8 mouse cellular contexts compared by ENCODE assay signal in genomic region chr19:8252705-8253037, GRCm38 (mm10). TPM values are rescaled to one million over a fixed set of nuclear protein-coding genes. Genes with fewer than 3 reads are reported as not detected.
DNase-seq lines count a peak whose midpoint lies in the region; ATAC-seq and TF ChIP-seq lines count a peak whose summit lies in the region.

No protein-coding gene starts in this region.

- H3K27ac ChIP-seq in liver, postnatal 0 days (ENCODE audit: low read depth): peak overlapping the region; percentile 74

- TF ChIP-seq CTCF in E14TG2a.4 (conservative IDR thresholded peaks at IDR 0.05; ENCODE audit: low read length): no peak
- TF ChIP-seq CTCF in liver, postnatal 0 days (IDR thresholded peaks at IDR 0.05; ENCODE audit: low read depth): no peak

- peak; percentile 0 for DNase-seq in cerebellum, adult 8-10 months
- no peak for DNase-seq in cerebellum, adult 18-20 months
- DNase-seq in liver, postnatal 0 days: no peak
- DNase-seq in T-cell, adult 2 months (ENCODE audit: low spot score): no peak
- no peak for DNase-seq in adipocyte (ENCODE audit: low spot score)
- DNase-seq in urinary bladder, adult 2 months (ENCODE audit: low spot score): no peak

- 24% methylated on average over 3 of the region's 3 CpGs for WGBS in liver, postnatal 0 days (ENCODE audit: insufficient replicate concordance)

- H3K4me1 ChIP-seq in E14TG2a.4 (replicated peaks; ENCODE audit: low read depth, low read length): no peaks in the 10 kb centered on the region
- H3K4me1 ChIP-seq in liver, postnatal 0 days (ENCODE audit: insufficient read depth): no peaks in the 10 kb centered on the region

- H3K27me3 ChIP-seq in E14TG2a.4 (ENCODE audit: insufficient read depth, low read length): no peaks in the 10 kb centered on the region
- no peaks in the 10 kb centered on the region for H3K27me3 ChIP-seq in liver, postnatal 0 days (ENCODE audit: insufficient read depth, low read length)

- peak overlapping the region; percentile 64 for H3K9ac ChIP-seq in liver, postnatal 0 days (replicated peaks)

- ATAC-seq in granulocyte monocyte progenitor cell, adult 5-6 weeks (replicated peaks; ENCODE audit: poor library complexity, severe bottlenecking): peak; percentile 10; the same call in 1 of the 2 replicates
- ATAC-seq in liver, postnatal 0 days: no peak

- no peak for TF ChIP-seq EP300 in liver, postnatal 0 days (IDR thresholded peaks at IDR 0.05; ENCODE audit: low read depth)

- peaks cover 63% of the 10 kb centered on the region for H3K9me3 ChIP-seq in E14TG2a.4 (ENCODE audit: low read length)
- H3K9me3 ChIP-seq in liver, postnatal 0 days (ENCODE audit: low read length): no peaks in the 10 kb centered on the region

- peak overlapping the region; percentile 66 for H3K4me2 ChIP-seq in liver, postnatal 0 days (ENCODE audit: low read depth, low read length)

- peak overlapping the region; percentile 78 for H3K4me3 ChIP-seq in E14TG2a.4 (replicated peaks; ENCODE audit: low read length)
- peak overlapping the region; percentile 53 for H3K4me3 ChIP-seq in liver, postnatal 0 days (ENCODE audit: low read depth, low read length)

- no peaks in the 10 kb centered on the region for H3K36me3 ChIP-seq in E14TG2a.4 (ENCODE audit: insufficient read depth, low read length)
- H3K36me3 ChIP-seq in liver, postnatal 0 days (replicated peaks; ENCODE audit: insufficient read depth, low read length): no peaks in the 10 kb centered on the region

RNA-seq across cellular contexts. Expression of gene Slc22a29, which starts 34.0 kb away (rescaled TPM):
- not detected in 2 replicates for total RNA-seq in granulocyte monocyte progenitor cell, adult 5-6 weeks (2014; fragmentation: Nextera tagmentation)
- total RNA-seq in granulocyte monocyte progenitor cell, adult 5-6 weeks (2017): not detected in 2 replicates
- 0.08 and 0.15 TPM in 2 replicates for polyA plus RNA-seq in liver, postnatal 0 days (2015; fragmentation: Nextera tagmentation; extraction: Ambion mirVana)
- polyA plus RNA-seq in urinary bladder, adult 2 months (2012; rRNA removed): 0.06 and 0.08 TPM in 2 replicates
